Mouse (Mus musculus): ENCODE data around the gene Raet1d. TPM values are rescaled to one million over a fixed set of nuclear protein-coding genes. Genes with fewer than 3 reads are reported as not detected.
"Not testable (repeated sequence)": the region's sequence is repeated elsewhere in the genome, so short reads cannot be mapped to it uniquely, and the experiment has no call there.

Gene Raet1d
- 8.0 and 8.1 TPM in 2 replicates for polyA plus RNA-seq (2014; fragmentation: Nextera tagmentation; extraction: Ambion mirVana)

- H3K27ac ChIP-seq (ENCODE audit: low read depth, low read length); H3K36me3 ChIP-seq (ENCODE audit: control insufficient read depth, insufficient read depth, low read length); H3K9ac ChIP-seq (ENCODE audit: low read depth, low read length); H3K4me3 ChIP-seq (ENCODE audit: low read depth, low read length); H3K27me3 ChIP-seq (replicated peaks; ENCODE audit: control insufficient read depth, insufficient read depth, low read length); H3K9me3 ChIP-seq (ENCODE audit: control insufficient read depth, low read length); ATAC-seq (replicated peaks; ENCODE audit: low FRiP score); DNase-seq (ENCODE audit: low spot score); H3K4me1 ChIP-seq (replicated peaks; ENCODE audit: control insufficient read depth, insufficient read depth, low read length): not testable (repeated sequence)
- peak within 1 kb of the TSS; percentile 39 for H3K4me2 ChIP-seq
- WGBS, result 72% methylated on average over 3 of the region's 3 CpGs
Measured at GRCm38 (mm10) chr10:22360252-22360651, at the start of gene Raet1d. Raet1d (plus strand) TSS chr10:22360552.

- H3K27ac ChIP-seq (ENCODE audit: low read depth, low read length), result no peak overlapping the region
- 91% methylated on average over 2 of the region's 2 CpGs for WGBS
- no peaks in the 10 kb centered on the region for H3K9me3 ChIP-seq (ENCODE audit: control insufficient read depth, low read length)
- H3K4me2 ChIP-seq, result no peak overlapping the region
- H3K4me1 ChIP-seq (replicated peaks; ENCODE audit: control insufficient read depth, insufficient read depth, low read length), result no peaks in the 10 kb centered on the region
- H3K4me3 ChIP-seq (ENCODE audit: low read depth, low read length), result no peak overlapping the region
- H3K27me3 ChIP-seq (replicated peaks; ENCODE audit: control insufficient read depth, insufficient read depth, low read length), result no peaks in the 10 kb centered on the region
- no peak for DNase-seq (ENCODE audit: low spot score)
- H3K36me3 ChIP-seq (ENCODE audit: control insufficient read depth, insufficient read depth, low read length), result no peaks in the 10 kb centered on the region
- ATAC-seq (replicated peaks; ENCODE audit: low FRiP score), result no peak
- no peak overlapping the region for H3K9ac ChIP-seq (ENCODE audit: low read depth, low read length)
Measured at GRCm38 (mm10) chr10:22322858-22323257, 37.5 kb upstream of the Raet1d start.

GRCm38 (mm10) chr10:22345721-22346120, 14.6 kb upstream of the Raet1d start:
- WGBS, result 58% methylated on average over 4 of the region's 4 CpGs
- not testable (repeated sequence) for H3K9ac ChIP-seq (ENCODE audit: low read depth, low read length); H3K27ac ChIP-seq (ENCODE audit: low read depth, low read length); H3K27me3 ChIP-seq (replicated peaks; ENCODE audit: control insufficient read depth, insufficient read depth, low read length); H3K4me1 ChIP-seq (replicated peaks; ENCODE audit: control insufficient read depth, insufficient read depth, low read length); H3K4me3 ChIP-seq (ENCODE audit: low read depth, low read length); H3K4me2 ChIP-seq; H3K9me3 ChIP-seq (ENCODE audit: control insufficient read depth, low read length); DNase-seq (ENCODE audit: low spot score); H3K36me3 ChIP-seq (ENCODE audit: control insufficient read depth, insufficient read depth, low read length); ATAC-seq (replicated peaks; ENCODE audit: low FRiP score)

- not testable (repeated sequence) for H3K9me3 ChIP-seq (ENCODE audit: control insufficient read depth, low read length); H3K27ac ChIP-seq (ENCODE audit: low read depth, low read length); H3K27me3 ChIP-seq (replicated peaks; ENCODE audit: control insufficient read depth, insufficient read depth, low read length); H3K9ac ChIP-seq (ENCODE audit: low read depth, low read length); H3K4me2 ChIP-seq; H3K4me3 ChIP-seq (ENCODE audit: low read depth, low read length); H3K4me1 ChIP-seq (replicated peaks; ENCODE audit: control insufficient read depth, insufficient read depth, low read length); ATAC-seq (replicated peaks; ENCODE audit: low FRiP score); H3K36me3 ChIP-seq (ENCODE audit: control insufficient read depth, insufficient read depth, low read length); DNase-seq (ENCODE audit: low spot score)
- 56% methylated on average over 6 of the region's 6 CpGs for WGBS
Measured at GRCm38 (mm10) chr10:22353548-22354195, 6.7 kb upstream of the Raet1d start.

- 57% methylated on average over 2 of the region's 2 CpGs for WGBS
- not testable (repeated sequence) for H3K9me3 ChIP-seq (ENCODE audit: control insufficient read depth, low read length); ATAC-seq (replicated peaks; ENCODE audit: low FRiP score)
Measured at GRCm38 (mm10) chr10:22354196-22354574, 6.2 kb upstream of the Raet1d start.

GRCm38 (mm10) chr10:22357373-22357772, 3.0 kb upstream of the Raet1d start:
- H3K27me3 ChIP-seq (replicated peaks; ENCODE audit: control insufficient read depth, insufficient read depth, low read length); H3K9ac ChIP-seq (ENCODE audit: low read depth, low read length); H3K4me1 ChIP-seq (replicated peaks; ENCODE audit: control insufficient read depth, insufficient read depth, low read length); H3K4me2 ChIP-seq; H3K36me3 ChIP-seq (ENCODE audit: control insufficient read depth, insufficient read depth, low read length); H3K27ac ChIP-seq (ENCODE audit: low read depth, low read length); ATAC-seq (replicated peaks; ENCODE audit: low FRiP score); H3K9me3 ChIP-seq (ENCODE audit: control insufficient read depth, low read length); H3K4me3 ChIP-seq (ENCODE audit: low read depth, low read length); DNase-seq (ENCODE audit: low spot score): not testable (repeated sequence)
- 77% methylated on average over 1 of the region's 1 CpGs for WGBS

More at GRCm38 (mm10) chr10:22354196-22354574, 6.2 kb upstream of the Raet1d start:
- not testable (repeated sequence) for H3K27me3 ChIP-seq (replicated peaks; ENCODE audit: control insufficient read depth, insufficient read depth, low read length); H3K36me3 ChIP-seq (ENCODE audit: control insufficient read depth, insufficient read depth, low read length); DNase-seq (ENCODE audit: low spot score); H3K9ac ChIP-seq (ENCODE audit: low read depth, low read length); H3K4me2 ChIP-seq; H3K27ac ChIP-seq (ENCODE audit: low read depth, low read length); H3K4me1 ChIP-seq (replicated peaks; ENCODE audit: control insufficient read depth, insufficient read depth, low read length); H3K4me3 ChIP-seq (ENCODE audit: low read depth, low read length)

- not testable (repeated sequence) for H3K36me3 ChIP-seq (ENCODE audit: control insufficient read depth, insufficient read depth, low read length); H3K4me1 ChIP-seq (replicated peaks; ENCODE audit: control insufficient read depth, insufficient read depth, low read length); H3K9me3 ChIP-seq (ENCODE audit: control insufficient read depth, low read length); H3K27ac ChIP-seq (ENCODE audit: low read depth, low read length); H3K4me2 ChIP-seq; DNase-seq (ENCODE audit: low spot score); H3K27me3 ChIP-seq (replicated peaks; ENCODE audit: control insufficient read depth, insufficient read depth, low read length); H3K4me3 ChIP-seq (ENCODE audit: low read depth, low read length); H3K9ac ChIP-seq (ENCODE audit: low read depth, low read length); ATAC-seq (replicated peaks; ENCODE audit: low FRiP score)
- WGBS, result 47% methylated on average over 2 of the region's 2 CpGs
Measured at GRCm38 (mm10) chr10:22360957-22361356, 605 bp downstream of the Raet1d start.

- ATAC-seq (replicated peaks; ENCODE audit: low FRiP score), result peak; percentile 66; the same call in 1 of the 2 replicates
- not testable (repeated sequence) for H3K4me3 ChIP-seq (ENCODE audit: low read depth, low read length); H3K27me3 ChIP-seq (replicated peaks; ENCODE audit: control insufficient read depth, insufficient read depth, low read length); DNase-seq (ENCODE audit: low spot score); H3K4me1 ChIP-seq (replicated peaks; ENCODE audit: control insufficient read depth, insufficient read depth, low read length); H3K36me3 ChIP-seq (ENCODE audit: control insufficient read depth, insufficient read depth, low read length); H3K27ac ChIP-seq (ENCODE audit: low read depth, low read length); H3K9me3 ChIP-seq (ENCODE audit: control insufficient read depth, low read length); H3K9ac ChIP-seq (ENCODE audit: low read depth, low read length)
- WGBS, result under 1% methylated on average over 7 of the region's 15 CpGs
- peak overlapping the region; percentile 39 for H3K4me2 ChIP-seq
Measured at GRCm38 (mm10) chr10:22361415-22362352, 1.3 kb downstream of the Raet1d start.
